Mouse (Mus musculus) ES-E14 (cell line): ENCODE data around the gene Pdcd4. TPM values are rescaled to one million over a fixed set of nuclear protein-coding genes. Genes with fewer than 3 reads are reported as not detected.

Experiments used
- DNase-seq: peaks from one replicate; pipeline ENCODE4 v3.0.0-alpha.2; 2013; ENCODE audit warnings: low read depth, low spot score
- H3K27ac ChIP-seq: 2 replicates; pipeline ENCODE4 v1.5.1; 2012; ENCODE audit warnings: low read depth, mild to moderate bottlenecking, low read length, moderate library complexity, mixed read lengths; ENCODE audit not compliant: poor library complexity, insufficient read depth, severe bottlenecking
- H3K36me3 ChIP-seq: 2 replicates; pipeline ENCODE4 v1.6.1; 2012; ENCODE audit warnings: mild to moderate bottlenecking, low read length, moderate library complexity, mixed read lengths; ENCODE audit not compliant: control insufficient read depth, poor library complexity, insufficient read depth, severe bottlenecking
- H3K4me1 ChIP-seq, 2 experiments: fragments of 150-350 bp in 1 of 2; sonication (generic) in 1 of 2; 2 replicates each; pipeline ENCODE4 v1.6.1; 2012; ENCODE audit warnings: low read length in 2 of 2, mild to moderate bottlenecking in 1 of 2, mixed read lengths in 1 of 2; ENCODE audit not compliant: control insufficient read depth in 2 of 2, insufficient read depth in 2 of 2, poor library complexity in 1 of 2
- H3K4me3 ChIP-seq, 2 experiments: fragments of 150-350 bp in 1 of 2; sonication (generic) in 1 of 2; 2 replicates each; pipeline ENCODE4 v1.5.1; 2012; ENCODE audit warnings: low read length in 2 of 2, low read depth in 1 of 2, mild to moderate bottlenecking in 1 of 2, mixed read lengths in 1 of 2; ENCODE audit not compliant: insufficient read depth in 1 of 2, poor library complexity in 1 of 2, severe bottlenecking in 1 of 2
- H3K9ac ChIP-seq: 2 replicates; pipeline ENCODE4 v1.6.1; 2012; ENCODE audit warnings: low read depth, mild to moderate bottlenecking, low read length, mixed read lengths; ENCODE audit not compliant: poor library complexity, insufficient read depth, severe bottlenecking
- H3K9me3 ChIP-seq: fragments of 150-350 bp; sonication (generic); 2 replicates; pipeline ENCODE4 v1.6.1; 2012; ENCODE audit warnings: low read depth, mild to moderate bottlenecking, low read length; ENCODE audit not compliant: control insufficient read depth, insufficient read depth
- CHD2 ChIP-seq: IDR thresholded peaks from 2 replicates; pipeline ENCODE4 v1.6.1; 2014; ENCODE audit warnings: mild to moderate bottlenecking, low read depth, low read length, inconsistent platforms
- HCFC1 ChIP-seq: IDR thresholded peaks from 2 replicates; pipeline ENCODE4 v1.6.1; 2012; ENCODE audit warnings: low read length, inconsistent platforms, borderline replicate concordance; ENCODE audit not compliant: insufficient read depth
- MAFK ChIP-seq: IDR thresholded peaks from 2 replicates; pipeline ENCODE4 v1.6.1; 2014; ENCODE audit warnings: mild to moderate bottlenecking, low read depth, low read length, inconsistent platforms; ENCODE audit not compliant: insufficient read depth
- ZC3H11A ChIP-seq: IDR thresholded peaks from 2 replicates; pipeline ENCODE4 v1.6.1; 2012; ENCODE audit warnings: low read depth, mild to moderate bottlenecking, inconsistent platforms, low read length, borderline replicate concordance
- ZNF384 ChIP-seq: IDR thresholded peaks from 2 replicates; pipeline ENCODE4 v1.6.1; 2012; ENCODE audit warnings: low read depth, low read length, inconsistent platforms
- in situ Hi-C, 2 experiments: fragments of 600-800 bp; cut with MboI; formaldehyde crosslinking; loops; one replicate each; pipeline ENCODE4 v1.15.1; 2025; ENCODE audit warnings: low sequenced_read_pairs in 2 of 2, inconsistent platforms in 1 of 2; ENCODE audit not compliant: unreplicated experiment in 2 of 2
- total RNA-seq: library from RNA; depleted of rRNA; stranded (reverse); fragments of 300-350 nt; gene quantifications from 2 replicates; pipeline ENCODE4 v1.2.3, GENCODE M21; 2012

Gene Pdcd4
- total RNA-seq, 1 experiment, result 13.4 TPM

- DNase-seq, result no peak
- TF ChIP-seq MAFK, result no peak
- TF ChIP-seq ZC3H11A, result no peak
- TF ChIP-seq HCFC1, result no peak
- no peak for TF ChIP-seq CHD2
- TF ChIP-seq ZNF384, result no peak
- no peak overlapping the region for H3K27ac ChIP-seq
Measured at GRCm38 (mm10) chr19:53885450-53885849, 6.6 kb upstream of the Pdcd4 start.

GRCm38 (mm10) chr19:53886576-53887370, 5.3 kb upstream of the Pdcd4 start:
- no peak for TF ChIP-seq ZNF384
- TF ChIP-seq ZC3H11A, result no peak
- no peak for TF ChIP-seq HCFC1
- TF ChIP-seq MAFK, result no peak
- no peak for TF ChIP-seq CHD2
- Histone ChIP-seq H3K27ac (no peak overlapping the region), H3K9me3 (no peaks in the 10 kb centered on the region), H3K4me3 (no peak overlapping the region), H3K36me3 (no peaks in the 10 kb centered on the region), H3K4me1 (peaks cover 0 to 4% of the 10 kb centered on the region in 2 experiments; a peak in 1 of 4 replicates), H3K9ac (no peak overlapping the region)
- in situ Hi-C loops, result no loop called here
- no peak for DNase-seq

More at GRCm38 (mm10) chr19:53885450-53885849, 6.6 kb upstream of the Pdcd4 start:
- Histone ChIP-seq H3K9me3 (no peaks in the 10 kb centered on the region), H3K4me1 (no peaks in the 10 kb centered on the region), H3K36me3 (no peaks in the 10 kb centered on the region), H3K9ac (no peak overlapping the region), H3K4me3 (no peak overlapping the region)
- in situ Hi-C loops, result no loop called here

GRCm38 (mm10) chr19:53887822-53888221, 4.2 kb upstream of the Pdcd4 start:
- TF ChIP-seq ZNF384 (no peak), HCFC1 (no peak), CHD2 (no peak), ZC3H11A (no peak), MAFK (no peak)
- in situ Hi-C loops, result no loop called here
- H3K36me3 ChIP-seq, result no peaks in the 10 kb centered on the region
- no peak overlapping the region for H3K27ac ChIP-seq
- no peak overlapping the region for H3K9ac ChIP-seq
- no peak overlapping the region for H3K4me3 ChIP-seq
- H3K9me3 ChIP-seq, result no peaks in the 10 kb centered on the region
- DNase-seq, result no peak
- peaks cover 0 to 4% of the 10 kb centered on the region in 2 experiments; a peak in 1 of 4 replicates for H3K4me1 ChIP-seq

- in situ Hi-C loops, result no loop called here
Measured at GRCm38 (mm10) chr19:53888331-53888730, 3.7 kb upstream of the Pdcd4 start.

GRCm38 (mm10) chr19:53889555-53889954, 2.5 kb upstream of the Pdcd4 start:
- Histone ChIP-seq H3K4me3 (no peak overlapping the region), H3K27ac (no peak overlapping the region), H3K36me3 (no peaks in the 10 kb centered on the region), H3K4me1 (peaks cover 0 to 4% of the 10 kb centered on the region in 2 experiments; a peak in 1 of 4 replicates), H3K9me3 (no peaks in the 10 kb centered on the region), H3K9ac (no peak overlapping the region)
- TF ChIP-seq ZC3H11A (no peak), CHD2 (no peak), HCFC1 (no peak), ZNF384 (no peak), MAFK (no peak)
- DNase-seq, result no peak
- in situ Hi-C loops, result no loop called here

More at GRCm38 (mm10) chr19:53888331-53888730, 3.7 kb upstream of the Pdcd4 start:
- H3K9ac ChIP-seq, result no peak overlapping the region
- no peak for DNase-seq
- H3K4me3 ChIP-seq, result no peak overlapping the region
- H3K9me3 ChIP-seq, result no peaks in the 10 kb centered on the region
- H3K27ac ChIP-seq, result no peak overlapping the region
- H3K4me1 ChIP-seq, result peaks cover 0 to 4% of the 10 kb centered on the region in 2 experiments; a peak in 1 of 4 replicates
- TF ChIP-seq CHD2 (no peak), ZNF384 (no peak), MAFK (no peak), ZC3H11A (no peak), HCFC1 (no peak)
- H3K36me3 ChIP-seq, result no peaks in the 10 kb centered on the region
